Mouse (Mus musculus) heart, adult 2 months (tissue): ENCODE measurements around the gene Gast.
"Not testable (repeated sequence)": the region's sequence is repeated elsewhere in the genome, so short reads cannot be mapped to it uniquely, and the experiment has no call there.

Experiments
- CTCF ChIP-seq: fragments of 200-600 bp; IDR thresholded peaks from 2 replicates; pipeline ENCODE4 v1.8.1; 2022; ENCODE audit warnings: antibody characterized with exemption, mild to moderate bottlenecking, moderate library complexity
- EP300 ChIP-seq: fragments of 200-500 bp; IDR thresholded peaks from 2 replicates; pipeline ENCODE4 v1.6.1; 2011; ENCODE audit warnings: low read depth, low read length, control low read depth; ENCODE audit not compliant: insufficient read depth
- POLR2A ChIP-seq: fragments of 200-500 bp; IDR thresholded peaks from 2 replicates; pipeline ENCODE4 v1.6.1; 2011; ENCODE audit warnings: mild to moderate bottlenecking, low read depth, low read length, control low read depth; ENCODE audit not compliant: insufficient read depth

DNA sequence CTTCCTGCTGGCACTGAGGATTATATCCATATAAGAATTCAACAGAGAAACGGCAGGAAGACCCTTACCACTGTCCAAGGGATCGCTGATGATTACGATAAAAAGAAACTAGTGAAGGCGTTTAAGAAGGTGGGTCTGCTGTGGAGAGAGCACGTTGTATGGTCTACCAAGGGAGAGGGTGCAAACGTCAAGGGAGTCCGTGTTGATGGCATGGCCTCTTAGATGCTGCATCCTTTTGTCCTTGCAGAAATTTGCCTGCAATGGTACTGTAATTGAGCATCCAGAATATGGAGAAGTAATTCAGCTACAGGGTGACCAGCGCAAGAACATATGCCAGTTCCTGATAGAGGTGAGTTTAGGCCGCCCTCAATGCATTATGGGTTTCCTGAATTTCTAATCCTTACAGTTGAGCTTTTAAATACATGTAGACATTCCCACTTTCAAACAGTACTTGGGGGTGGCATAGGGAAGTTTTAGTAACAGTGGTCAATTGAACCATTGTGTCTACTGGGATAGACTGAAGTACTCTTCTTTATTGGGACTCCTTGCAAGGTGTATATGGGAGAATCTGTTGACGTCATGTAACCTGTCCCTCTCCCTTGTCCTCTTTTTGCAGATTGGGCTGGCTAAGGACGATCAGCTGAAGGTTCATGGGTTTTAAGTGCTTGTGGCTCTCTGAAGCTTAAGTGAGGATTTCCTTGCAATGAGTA is 13.4 kb upstream of the Gast start:
- TF ChIP-seq CTCF, POLR2A, EP300: not testable (repeated sequence)
